Mouse (Mus musculus): ENCODE data around the gene Plekhg5.

The Plekhg5 gene

DNA sequence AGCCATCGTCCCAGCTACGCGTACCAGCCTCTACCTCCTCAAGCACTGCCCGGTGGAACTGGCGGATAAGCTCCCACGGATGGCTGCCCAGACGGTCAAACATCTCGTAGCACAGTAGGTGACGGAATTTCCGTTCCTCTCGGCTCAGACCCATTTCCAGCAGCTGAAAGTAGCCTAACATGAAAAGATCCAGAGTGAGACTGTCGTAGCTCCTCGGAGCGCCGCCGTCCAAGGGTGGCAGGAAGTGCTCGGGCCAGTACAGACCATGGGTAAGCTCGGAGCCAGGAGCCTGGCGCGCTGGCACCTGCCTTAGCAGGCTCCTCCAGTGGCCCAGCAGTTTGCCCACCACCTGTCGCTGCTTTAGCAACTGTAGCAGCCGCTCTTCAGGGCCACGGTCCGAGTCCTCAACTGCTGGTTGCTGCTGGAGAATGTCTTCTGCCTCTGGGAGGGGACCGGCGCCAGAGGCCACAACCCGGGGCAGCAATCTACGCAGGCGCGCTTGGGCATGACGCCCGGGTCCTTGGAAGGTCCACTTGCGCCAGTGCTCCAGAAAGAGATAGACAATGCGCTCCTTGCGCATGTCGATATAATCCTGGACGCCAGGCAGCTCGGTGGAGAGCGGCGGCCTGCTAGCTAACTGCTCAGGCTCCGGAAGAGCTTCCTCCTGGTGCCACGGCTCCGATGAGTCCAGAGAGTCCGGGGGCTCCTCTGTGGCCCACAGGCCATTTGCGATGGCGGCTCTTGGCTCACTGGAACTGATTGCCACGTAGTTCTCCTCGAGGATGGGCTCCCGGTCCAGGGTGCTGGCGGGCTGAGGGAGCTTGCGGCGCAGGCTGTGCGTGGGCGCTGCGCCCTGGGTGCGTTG is 53.1 kb downstream of the Plekhg5 start:
- DNase-seq (ENCODE audit: low spot score in 2 of 2) = no peak

DNA sequence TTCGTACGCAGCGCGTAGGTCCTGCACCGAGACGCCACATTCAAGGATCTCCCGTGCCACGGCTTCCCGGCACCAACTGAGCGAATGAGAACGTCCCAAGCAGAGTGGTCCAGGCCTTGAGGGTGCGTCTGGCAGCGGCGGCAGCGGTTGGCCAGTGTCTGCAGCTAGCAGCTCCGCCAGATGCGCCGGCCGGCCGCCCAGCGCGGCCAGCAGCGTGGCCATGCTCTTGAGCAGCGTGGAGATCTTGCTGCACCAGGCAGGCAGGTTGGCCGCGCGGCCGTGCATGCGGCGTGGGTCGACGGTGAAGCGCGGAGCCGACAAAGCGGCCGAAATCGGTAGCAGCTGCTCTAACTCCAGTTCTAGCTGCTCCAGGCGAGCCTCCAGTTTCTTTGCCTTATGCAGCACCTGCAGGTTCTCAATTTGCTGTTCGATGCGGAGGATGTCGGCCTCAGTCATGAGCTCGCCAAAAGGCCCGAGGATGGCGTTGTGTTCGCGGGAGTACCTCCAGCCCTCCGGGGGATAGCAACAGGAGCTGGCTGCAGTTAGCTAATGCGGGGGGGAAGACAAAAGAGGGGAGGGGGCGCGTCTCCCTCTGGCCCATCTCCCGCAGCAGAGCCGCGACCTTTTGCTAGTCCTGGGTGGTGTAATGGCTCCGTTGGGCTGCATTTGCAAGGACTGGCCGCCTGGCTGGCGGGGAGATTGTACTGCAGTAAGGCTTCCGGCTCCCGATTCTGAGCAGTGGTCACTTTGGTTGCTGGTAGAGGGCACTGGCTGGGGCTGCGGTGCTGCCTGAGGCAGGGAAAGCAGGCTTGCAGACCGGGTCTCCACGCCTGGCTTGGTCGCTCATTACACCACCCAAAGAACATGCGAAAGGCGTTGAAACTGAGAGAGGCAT is 54.0 kb downstream of the Plekhg5 start:
- DNase-seq (ENCODE audit: low spot score in 2 of 2) = no peak

DNA sequence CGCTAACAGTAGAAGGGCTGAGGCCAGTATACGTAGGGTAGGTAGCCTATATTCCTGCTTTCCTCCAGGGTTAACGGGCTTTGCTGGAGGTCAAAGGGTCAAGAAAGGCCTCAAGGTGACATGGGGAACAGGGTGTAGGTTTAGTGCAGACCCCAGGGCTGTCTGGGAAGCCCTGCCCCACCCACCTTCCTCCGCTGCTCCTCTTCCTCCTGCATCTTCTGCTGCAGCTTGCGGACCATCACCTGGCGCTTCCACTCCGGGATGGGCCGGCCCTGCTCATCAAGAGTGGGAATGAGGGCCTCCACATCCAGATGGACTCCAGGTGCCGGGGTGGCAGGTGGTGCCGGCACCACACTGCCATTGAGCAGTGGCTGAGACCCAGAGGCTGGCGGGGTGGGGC is 55.6 kb downstream of the Plekhg5 start:
- DNase-seq (ENCODE audit: low spot score in 2 of 2) = no peak

DNA sequence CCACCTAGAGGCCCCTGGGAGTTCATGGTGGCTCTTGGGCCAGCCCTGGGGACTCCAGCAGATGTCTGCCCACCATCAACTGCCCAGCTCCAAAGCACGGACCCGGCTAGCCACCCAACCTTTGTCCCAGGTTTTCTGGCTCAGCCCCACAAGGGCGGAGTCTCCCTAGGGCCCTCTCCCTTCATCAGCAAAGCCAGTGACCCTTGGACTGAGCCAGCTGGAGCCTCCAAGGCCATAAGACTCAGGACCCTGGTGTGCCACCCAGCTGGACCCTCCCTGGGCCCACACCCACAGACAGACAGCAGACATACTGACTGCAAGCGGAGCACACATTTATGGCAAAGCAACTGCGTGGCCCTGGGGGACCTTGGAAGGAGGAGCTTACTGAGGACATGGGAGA is 56.5 kb downstream of the Plekhg5 start:
- DNase-seq (ENCODE audit: low spot score in 2 of 2) = no peak

DNA sequence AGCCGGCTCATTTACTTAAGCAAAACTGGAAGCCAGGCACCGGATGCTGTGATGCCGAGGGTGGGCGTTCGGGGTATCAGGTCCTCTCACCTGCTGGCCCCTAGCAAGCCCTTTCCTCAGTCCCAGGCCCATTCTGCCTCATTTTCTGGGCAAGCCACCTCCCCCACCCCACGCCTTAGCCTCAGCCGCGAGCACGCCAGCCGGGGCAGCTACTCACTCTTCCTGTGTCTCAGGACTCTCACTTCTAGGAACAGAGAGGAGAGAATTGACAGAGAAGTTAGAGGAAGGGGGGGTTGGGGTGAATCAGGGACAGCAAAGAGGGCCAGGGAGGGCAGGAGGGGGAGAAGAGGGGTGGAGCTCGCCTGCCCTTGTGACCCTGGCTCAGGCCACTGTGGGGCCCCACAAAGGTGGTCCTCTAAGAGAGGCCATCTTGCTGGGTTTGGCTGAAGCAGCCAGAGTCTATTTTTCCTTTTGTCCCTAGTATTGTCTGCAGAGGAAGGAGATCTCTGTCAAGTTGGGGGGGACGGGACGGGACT is 57.2 kb downstream of the Plekhg5 start:
- no peak for DNase-seq (ENCODE audit: low spot score in 2 of 2)

DNA sequence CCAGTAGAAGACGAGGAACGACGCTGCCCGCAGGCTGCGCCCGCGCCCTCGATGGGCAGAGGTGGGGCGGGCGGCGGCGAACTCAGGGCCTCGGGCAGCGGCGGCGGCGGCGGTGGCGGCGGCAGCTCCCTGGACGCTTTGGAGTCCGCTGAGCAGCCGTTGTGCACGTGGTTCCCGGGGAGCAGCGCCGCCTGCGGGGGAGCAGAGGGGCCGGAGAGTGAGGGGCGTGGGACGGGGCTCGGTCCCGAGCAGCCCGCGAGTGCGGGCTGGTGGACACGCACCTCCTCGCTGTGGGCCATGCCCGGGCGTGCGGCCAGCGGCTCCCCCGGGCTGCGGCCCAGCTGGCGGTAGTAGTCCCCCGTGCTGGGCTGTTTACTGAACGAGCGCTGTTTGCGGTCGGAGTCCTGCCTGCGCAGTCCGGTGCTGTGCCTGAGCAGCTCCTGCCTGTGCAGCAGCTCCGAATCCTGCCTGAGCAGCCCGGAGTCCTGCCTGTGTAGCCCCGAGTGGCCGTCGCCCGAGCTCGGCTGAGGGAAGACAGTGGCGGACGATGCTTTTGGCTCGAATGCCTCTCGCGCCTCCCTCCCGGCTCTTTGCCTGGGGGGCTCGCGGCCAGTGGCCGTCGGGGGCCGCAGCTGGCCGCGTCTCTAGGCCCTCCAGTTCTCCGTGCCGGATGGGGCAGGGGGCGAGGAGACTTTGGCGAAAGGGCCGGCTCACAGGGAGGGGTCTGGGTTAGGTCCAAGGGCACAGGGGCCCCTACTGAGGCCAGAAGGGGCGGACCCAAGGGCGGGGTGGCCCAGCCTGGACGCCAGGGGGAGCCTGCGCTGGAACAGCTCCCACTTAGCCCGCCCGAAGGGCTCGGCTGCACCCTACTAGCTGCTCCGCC is 58.7 kb downstream of the Plekhg5 start:
- peak; percentile 44 to 47 for DNase-seq (ENCODE audit: low spot score in 2 of 2)

DNA sequence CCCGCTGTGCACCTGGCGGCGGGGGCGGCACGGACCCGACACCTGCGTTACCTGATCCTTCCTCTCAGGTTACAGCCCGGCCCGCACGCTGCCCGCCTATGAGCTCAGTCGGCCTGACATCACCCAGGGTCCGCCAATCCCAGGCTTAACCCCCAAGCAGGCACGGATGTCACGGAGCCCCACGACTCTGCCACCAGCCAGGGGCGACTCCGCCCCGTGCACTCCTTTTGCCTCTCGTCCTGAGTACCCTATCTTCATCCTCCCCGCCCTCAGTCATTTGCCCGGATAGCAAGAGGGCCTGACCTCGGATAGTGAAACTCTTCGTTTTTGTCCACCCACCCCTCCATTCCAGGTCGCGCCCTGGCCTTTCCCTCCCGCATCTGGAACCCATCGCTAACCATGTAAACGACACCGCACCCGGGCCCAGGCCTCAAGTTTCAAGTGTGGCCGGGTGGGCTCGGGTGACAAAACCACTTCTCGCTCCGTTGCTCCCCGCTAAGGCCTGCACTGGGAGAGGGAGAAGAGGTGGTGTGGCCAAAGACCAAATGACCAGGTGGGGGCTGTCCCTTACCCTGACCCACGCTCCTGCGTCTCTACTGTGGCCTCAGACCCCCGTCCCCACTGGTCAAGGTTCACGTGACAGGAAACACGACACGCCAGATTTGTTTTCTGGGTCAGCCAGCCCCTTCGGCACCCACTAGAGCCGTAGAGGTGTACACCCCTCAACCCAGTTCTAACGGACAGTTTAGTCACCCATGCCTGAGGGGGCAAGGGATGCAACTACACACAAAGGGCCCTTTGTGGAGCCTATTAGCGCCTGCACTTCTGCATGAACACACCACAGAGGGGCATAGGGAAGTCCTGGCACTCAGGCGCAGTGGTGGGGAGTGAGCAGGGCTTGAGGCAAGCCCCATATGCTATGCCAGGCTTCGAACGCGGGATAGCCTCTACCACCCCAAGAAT is 59.8 kb downstream of the Plekhg5 start:
- DNase-seq (ENCODE audit: low spot score in 2 of 2) = no peak

- DNase-seq (ENCODE audit: low spot score in 2 of 2) = no peak
Observed at GRCm38 (mm10) chr4:152132772-152133169, 60.5 kb downstream of the Plekhg5 start.

- DNase-seq (ENCODE audit: low spot score in 2 of 2) = no peak
Observed at GRCm38 (mm10) chr4:152133213-152133612, 60.9 kb downstream of the Plekhg5 start.

- DNase-seq (ENCODE audit: low spot score in 2 of 2) = no peak
Observed at GRCm38 (mm10) chr4:152134507-152134906, 62.2 kb downstream of the Plekhg5 start.

- DNase-seq (ENCODE audit: low spot score in 2 of 2) = no peak
Observed at GRCm38 (mm10) chr4:152135363-152135762, 63.1 kb downstream of the Plekhg5 start.

DNA sequence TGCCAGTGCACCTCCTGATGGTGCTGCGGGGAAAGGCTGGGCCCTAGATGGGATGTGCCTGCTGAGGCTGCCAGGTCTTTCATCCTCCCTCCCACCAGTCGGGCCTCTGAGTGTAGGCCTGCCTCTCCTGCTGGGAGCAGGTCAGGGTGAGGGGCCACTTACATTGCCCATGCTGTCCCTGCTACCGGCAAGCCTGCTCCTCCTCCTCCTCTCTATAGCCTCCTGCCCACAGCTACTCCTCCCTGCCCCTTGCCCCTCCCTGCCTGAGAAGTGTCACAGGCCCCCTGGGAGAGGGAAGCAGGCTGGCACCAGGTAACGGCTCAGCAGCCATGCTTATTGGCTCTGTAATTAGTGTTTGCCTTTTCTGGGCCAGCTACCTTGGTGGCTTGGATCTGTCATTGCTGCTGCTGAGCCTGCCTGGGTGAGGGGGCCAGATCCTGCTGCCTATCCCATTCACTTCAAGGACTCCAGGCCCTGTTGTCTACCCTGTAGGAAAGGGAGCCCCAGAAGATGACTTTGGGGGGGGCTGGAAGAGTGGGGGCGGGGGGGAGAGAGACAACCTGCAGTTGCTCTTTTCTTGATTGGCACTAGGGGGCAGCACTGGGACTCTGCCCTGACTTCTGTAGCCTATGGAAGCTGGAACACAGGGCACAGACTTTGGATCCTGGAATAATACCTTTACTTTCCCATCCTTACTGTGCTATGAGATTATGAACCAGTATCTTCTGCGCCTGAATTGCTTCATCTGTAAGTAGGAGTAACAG is 64.0 kb downstream of the Plekhg5 start:
- DNase-seq (ENCODE audit: low spot score in 2 of 2) = no peak

DNA sequence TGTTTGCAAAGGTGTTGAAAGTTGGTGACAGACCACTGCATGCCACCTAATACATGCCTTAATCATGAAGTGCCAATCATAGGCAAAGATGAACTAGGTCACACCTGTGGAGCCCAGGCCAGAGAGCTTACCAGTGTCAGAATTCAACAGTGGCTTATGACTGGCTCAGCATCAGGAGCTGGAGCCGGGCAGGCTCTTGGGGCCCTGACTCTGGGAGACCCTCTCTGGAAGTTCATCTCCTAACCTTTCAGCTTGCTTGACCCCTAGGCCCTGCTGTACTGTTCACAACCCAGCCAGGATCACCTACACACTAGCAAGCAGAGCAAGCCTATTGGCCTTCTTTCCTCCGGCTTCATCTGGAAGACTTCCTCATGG is 64.6 kb downstream of the Plekhg5 start:
- DNase-seq (ENCODE audit: low spot score in 2 of 2) = no peak

DNA sequence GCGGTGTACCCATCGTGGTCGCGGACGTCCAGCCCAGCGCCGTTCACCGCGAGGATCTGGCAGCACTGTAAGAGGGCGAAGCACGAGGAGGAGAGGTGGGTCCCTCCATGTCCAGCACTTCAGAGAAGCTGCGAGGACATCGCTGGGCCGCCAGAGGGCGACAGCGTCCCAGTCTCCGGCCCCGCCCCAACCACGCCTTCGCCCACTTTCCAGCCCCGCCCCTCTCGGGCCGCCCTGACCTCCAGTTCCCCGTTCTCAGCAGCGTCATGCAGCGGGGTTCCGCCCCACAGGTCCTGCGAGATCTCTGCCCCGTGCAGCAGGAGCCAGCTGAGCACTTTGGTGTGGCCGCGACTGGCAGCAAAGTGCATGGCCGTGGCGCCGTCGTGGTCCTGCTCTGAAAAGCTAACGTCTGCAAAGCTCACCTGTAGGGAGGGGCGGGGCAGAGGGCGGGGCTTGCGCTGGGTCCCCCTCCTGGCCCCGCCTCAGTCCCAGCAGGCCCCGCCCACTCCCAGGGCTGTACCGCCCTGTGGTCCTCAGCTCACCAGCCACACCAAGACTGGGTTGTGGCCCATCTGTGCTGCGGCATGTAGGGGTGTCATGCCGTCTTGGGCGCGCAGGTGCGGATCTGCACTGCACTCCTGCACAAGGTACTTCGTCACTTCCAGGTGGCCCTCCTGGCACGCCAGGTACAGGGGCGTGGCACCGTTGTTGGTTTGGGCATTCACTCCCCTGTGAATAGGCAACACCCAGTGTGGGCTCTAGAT is 66.4 kb downstream of the Plekhg5 start:
- peak; percentile 75 to 81 for DNase-seq (ENCODE audit: low spot score in 2 of 2)

- no peak for DNase-seq (ENCODE audit: low spot score in 2 of 2)
Observed at GRCm38 (mm10) chr4:152140441-152140840, 68.1 kb downstream of the Plekhg5 start.

DNA sequence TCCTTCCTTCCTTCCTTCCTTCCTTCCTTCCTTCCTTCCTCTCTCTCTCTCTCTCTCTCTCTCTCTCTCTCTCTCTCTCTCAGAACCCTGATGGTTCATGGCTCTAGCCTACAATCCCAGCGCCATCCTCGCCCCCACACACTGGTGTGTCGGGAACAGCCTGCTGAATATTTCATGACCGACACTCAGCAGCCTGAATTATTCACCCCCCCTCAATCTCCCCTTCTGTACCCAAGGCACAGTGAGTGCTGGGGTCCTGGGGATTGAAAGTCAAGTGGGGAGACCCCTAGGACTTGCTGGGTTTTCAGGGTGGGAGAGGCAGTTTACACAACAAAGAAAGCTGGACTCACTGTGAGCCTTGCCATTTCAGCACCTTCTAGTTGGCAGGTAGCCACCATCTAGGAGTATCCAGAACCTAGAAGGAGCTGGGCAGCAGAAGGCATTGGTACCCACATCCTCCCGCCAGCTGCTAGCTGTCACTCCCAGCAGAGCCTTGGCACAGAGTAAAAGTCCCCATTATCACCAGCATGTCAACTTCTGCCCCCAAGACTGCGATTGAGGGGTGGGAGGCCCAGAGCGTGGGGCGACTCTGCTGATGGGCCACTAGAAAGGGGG is 69.3 kb downstream of the Plekhg5 start:
- peak; percentile 46 to 59 for DNase-seq (ENCODE audit: low spot score in 2 of 2)

GRCm38 (mm10) chr4:152143632-152144031 is 71.3 kb downstream of the Plekhg5 start:
- DNase-seq (ENCODE audit: low spot score in 2 of 2) = no peak

- no peak for DNase-seq (ENCODE audit: low spot score in 2 of 2)
Observed at GRCm38 (mm10) chr4:152145473-152145872, 73.2 kb downstream of the Plekhg5 start.

Data from frontal cortex, postnatal 36 days (tissue).